Mouse (Mus musculus) stomach, postnatal 0 days (tissue): ENCODE measurements around the gene Emc4.

ENCODE experiments used
- CTCF ChIP-seq: IDR thresholded peaks from 2 replicates; pipeline ENCODE4 v1.5.1; 2016; ENCODE audit warnings: antibody characterized with exemption, low read depth, mild to moderate bottlenecking, moderate library complexity
- EP300 ChIP-seq: optimal IDR thresholded peaks from 2 replicates; pipeline ENCODE3; 2016; ENCODE audit warnings: antibody characterized with exemption

- TF ChIP-seq CTCF, result no peak
- no peak for TF ChIP-seq EP300
Measured at GRCm38 (mm10) chr2:112328069-112328777, 39.6 kb downstream of the Emc4 start.
